Mouse (Mus musculus) large intestine, adult 2 months (tissue): Measurements from ENCODE around the gene Foxg1. TPM values are rescaled to one million over a fixed set of nuclear protein-coding genes. Genes with fewer than 3 reads are reported as not detected.

ENCODE experiments used
- DNase-seq: peaks from one replicate; pipeline ENCODE4 v3.0.0-alpha.2; 2012; ENCODE audit warnings: low read depth, low spot score
- WGBS: fragments of 180-500 bp; shearing (Covaris S2); methylation state at CpG from one replicate; pipeline ENCODE4 v1.1.7; 2018; 5-methylcytosine and 5-hydroxymethylcytosine counted together
- polyA plus RNA-seq: library from polyadenylated mRNA; depleted of rRNA; stranded (reverse); fragments of >200 nt; gene quantifications from 2 replicates; pipeline ENCODE4 v1.2.3, GENCODE M21; 2012; rRNA removed

Foxg1 gene
- polyA plus RNA-seq, 1 experiment = not detected

DNA sequence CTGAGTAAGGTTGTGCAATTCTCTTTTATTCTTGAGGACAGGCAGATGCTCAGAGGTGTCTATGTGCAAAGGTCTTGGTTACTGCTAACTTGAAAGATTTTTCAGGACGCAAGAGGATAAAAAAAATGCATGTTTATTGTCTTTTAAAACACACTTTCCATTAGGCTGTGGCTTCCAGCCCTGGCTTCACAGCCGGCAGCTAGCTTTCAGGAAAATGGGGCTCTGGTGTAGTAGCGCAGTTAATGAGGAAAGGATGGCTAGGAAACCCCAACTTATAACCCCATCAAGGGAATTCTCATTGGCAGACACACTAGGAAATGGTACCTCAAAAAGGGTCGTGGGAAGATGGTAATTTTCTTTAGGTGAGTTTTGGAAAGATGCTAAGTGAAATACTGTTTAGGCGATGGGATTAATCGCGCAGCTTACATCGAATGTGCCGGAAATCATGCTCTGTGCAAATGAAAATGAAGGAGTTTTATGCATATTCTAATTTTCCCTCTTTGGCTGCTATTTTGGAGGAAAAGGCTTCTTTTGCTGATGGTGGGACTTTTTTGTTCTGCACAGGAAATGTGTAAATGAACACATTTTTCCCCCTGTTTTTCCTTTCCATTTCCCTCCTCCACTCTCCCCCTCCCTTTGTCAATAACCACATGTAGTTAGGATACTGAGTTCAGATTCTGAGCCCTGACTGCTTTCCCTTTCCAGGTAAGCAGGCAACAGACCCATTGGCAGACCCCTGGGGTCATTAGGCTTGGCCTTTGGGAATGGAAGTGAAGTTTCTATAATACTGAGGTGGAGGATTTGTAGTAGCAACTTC, 17.8 kb downstream of the Foxg1 start:
- DNase-seq = no peak
- 7% methylated on average over 9 of the region's 9 CpGs for WGBS

DNA sequence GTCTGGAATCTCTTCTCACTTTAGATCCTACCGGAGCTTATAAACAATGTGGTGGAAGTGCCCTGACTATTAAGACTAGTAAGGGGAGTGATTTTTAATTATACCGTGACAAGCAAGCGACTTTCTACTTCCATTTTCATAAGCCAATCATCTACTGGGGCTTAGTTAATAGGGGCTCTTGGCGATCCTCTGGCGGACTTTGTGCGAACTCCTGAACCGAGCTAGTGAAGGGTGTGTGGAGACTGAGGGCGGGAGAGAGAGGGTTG, 18.3 kb downstream of the Foxg1 start:
- 2% methylated on average over 8 of the region's 8 CpGs for WGBS
- no peak for DNase-seq

DNA sequence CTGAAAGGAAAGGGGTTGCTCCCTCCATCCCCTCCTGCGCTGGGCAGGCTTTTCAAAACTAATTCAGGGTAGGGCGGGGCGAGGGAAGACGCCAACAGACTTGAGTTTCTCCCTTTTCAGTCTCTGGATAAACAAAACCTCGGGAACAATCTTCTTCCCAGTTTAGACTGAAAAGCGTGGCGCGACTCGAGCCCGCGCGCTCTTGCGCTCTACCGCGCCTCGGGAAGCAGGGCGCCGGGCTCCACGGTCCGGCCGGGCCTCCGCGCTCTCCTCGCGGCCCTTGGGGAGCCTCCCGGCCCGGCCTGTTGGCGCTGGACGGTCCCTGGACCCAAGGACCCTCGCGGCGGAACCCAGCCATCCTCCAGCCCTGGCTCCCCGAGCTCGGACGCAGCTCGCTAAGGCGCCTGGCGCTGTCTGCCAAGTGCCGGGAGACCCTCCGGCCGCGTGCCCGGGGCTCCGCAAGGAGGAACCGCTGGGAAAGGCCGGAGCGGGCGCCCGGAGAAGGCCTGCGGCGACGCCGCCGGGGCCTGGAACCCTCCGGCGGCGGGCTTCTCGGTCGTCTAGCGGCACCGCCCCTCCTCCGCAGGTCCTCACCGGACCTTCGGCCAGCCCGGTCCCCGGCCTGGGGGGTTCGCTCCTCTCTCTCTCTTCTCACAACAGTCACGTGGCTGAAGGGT, 18.8 kb downstream of the Foxg1 start:
- no peak for DNase-seq
- WGBS = 3% methylated on average over 68 of the region's 68 CpGs

DNA sequence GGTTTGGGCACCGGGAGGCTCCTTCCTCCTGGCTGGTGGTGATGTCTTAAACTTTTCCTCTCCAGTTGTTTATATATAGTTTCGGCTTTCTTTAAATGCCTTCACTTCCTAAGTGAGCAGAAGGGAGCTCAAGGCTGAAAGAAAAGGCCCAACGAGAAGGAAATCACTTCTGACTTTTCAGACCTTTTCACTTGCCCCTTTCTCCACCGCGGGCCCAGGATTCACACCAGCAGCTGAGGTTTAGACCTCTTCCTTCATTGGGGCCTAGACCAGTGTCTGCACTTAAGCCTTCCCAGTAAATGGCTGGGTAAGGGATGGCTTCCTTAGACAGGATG, 19.3 kb downstream of the Foxg1 start:
- no peak for DNase-seq
- WGBS = 2% methylated on average over 5 of the region's 5 CpGs

DNA sequence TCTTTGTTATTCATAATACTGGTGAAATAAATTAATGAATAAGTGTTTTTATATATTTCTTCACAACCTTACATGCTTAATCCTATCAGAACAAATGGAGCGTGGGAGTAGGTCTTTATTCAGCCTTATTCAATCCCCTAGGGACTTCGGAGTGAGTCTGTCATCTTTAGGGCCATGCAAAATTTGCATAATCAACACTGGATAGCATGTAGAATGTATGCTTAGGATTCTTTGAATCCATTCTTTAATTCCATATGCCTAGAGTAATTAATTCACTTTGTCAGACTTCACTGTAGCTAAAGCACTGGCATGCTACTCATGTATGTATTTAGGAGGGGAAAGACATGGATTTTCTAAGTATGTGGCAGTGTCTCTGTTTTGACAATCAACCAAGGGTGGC, 27.4 kb downstream of the Foxg1 start:
- DNase-seq = no peak
- 75% methylated on average over 2 of the region's 2 CpGs for WGBS

DNA sequence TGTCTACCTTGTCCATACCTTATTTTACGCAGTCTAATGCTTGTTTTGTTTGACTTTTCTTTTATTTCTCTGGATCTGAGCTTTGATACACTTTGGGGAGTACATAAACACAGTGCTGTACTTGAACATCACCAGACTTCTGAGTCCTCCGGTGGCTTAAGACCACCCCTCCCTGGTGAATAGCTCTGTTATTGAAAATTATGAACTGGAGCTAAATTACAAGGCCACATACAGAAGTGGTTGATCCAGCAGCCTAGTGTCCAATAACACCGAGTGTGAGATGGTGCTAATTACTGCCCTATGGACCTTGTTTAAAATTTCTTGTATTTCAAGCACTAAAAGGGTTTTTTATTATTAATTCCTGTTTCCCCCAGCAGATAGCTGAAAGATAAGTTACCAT, 35.5 kb downstream of the Foxg1 start:
- 60% methylated on average over 3 of the region's 3 CpGs for WGBS
- DNase-seq = no peak

Other genes with a start within 250 kb of the Foxg1 start
- not detected in 2 replicates for gene Gm43517, start 2.5 kb downstream of the Foxg1 start, polyA plus RNA-seq